Mouse (Mus musculus) adrenal gland, adult (tissue): ENCODE data around the gene Cdh10.

Experiments
- DNase-seq, 2 experiments: peaks; one replicate each; pipeline ENCODE4 v3.0.0; 2022 to 2023; ENCODE audit warnings: low spot score in 1 of 2; ENCODE audit not compliant: inconsistent age in 2 of 2

The Cdh10 gene

GRCm38 (mm10) chr15:18818185-18818973 lies at the start of gene Cdh10:
Gene Cdh10 (plus strand): TSS chr15:18818947.
- DNase-seq: peak in 1 of 2 experiments; percentile 28

GRCm38 (mm10) chr15:18809148-18809827 lies 9.5 kb upstream of the Cdh10 start:
- no peak for DNase-seq

GRCm38 (mm10) chr15:18817707-18818106 lies 1.0 kb upstream of the Cdh10 start:
- DNase-seq: no peak

GRCm38 (mm10) chr15:18820226-18820625 lies 1.5 kb downstream of the Cdh10 start:
- DNase-seq: no peak

GRCm38 (mm10) chr15:18821114-18821756 lies 2.5 kb downstream of the Cdh10 start:
- peak; percentile 68 to 91 for DNase-seq

- DNase-seq: no peak
Observed at GRCm38 (mm10) chr15:18823420-18823819, 4.7 kb downstream of the Cdh10 start.

- peak; percentile 20 to 75 for DNase-seq
Observed at GRCm38 (mm10) chr15:18832263-18832662, 13.5 kb downstream of the Cdh10 start.

GRCm38 (mm10) chr15:18841769-18842168 lies 23.0 kb downstream of the Cdh10 start:
- no peak for DNase-seq

GRCm38 (mm10) chr15:18844807-18845206 lies 26.1 kb downstream of the Cdh10 start:
- no peak for DNase-seq

GRCm38 (mm10) chr15:18850497-18850896 lies 31.8 kb downstream of the Cdh10 start:
- DNase-seq: no peak

GRCm38 (mm10) chr15:18858135-18858534 lies 39.4 kb downstream of the Cdh10 start:
- no peak for DNase-seq

- no peak for DNase-seq
Observed at GRCm38 (mm10) chr15:18869871-18870270, 51.1 kb downstream of the Cdh10 start.

- no peak for DNase-seq
Observed at GRCm38 (mm10) chr15:18881467-18881866, 62.7 kb downstream of the Cdh10 start.

- no peak for DNase-seq
Observed at GRCm38 (mm10) chr15:18886673-18887072, 67.9 kb downstream of the Cdh10 start.

GRCm38 (mm10) chr15:18888912-18889311 lies 70.2 kb downstream of the Cdh10 start:
- no peak for DNase-seq

- no peak for DNase-seq
Observed at GRCm38 (mm10) chr15:18890358-18890757, 71.6 kb downstream of the Cdh10 start.

- no peak for DNase-seq
Observed at GRCm38 (mm10) chr15:18900776-18901175, 82.0 kb downstream of the Cdh10 start.

- no peak for DNase-seq
Observed at GRCm38 (mm10) chr15:18904131-18904530, 85.4 kb downstream of the Cdh10 start.

GRCm38 (mm10) chr15:18910612-18911011 lies 91.9 kb downstream of the Cdh10 start:
- no peak for DNase-seq

GRCm38 (mm10) chr15:18925392-18926117 lies 106.8 kb downstream of the Cdh10 start:
- DNase-seq: no peak

- DNase-seq: no peak
Observed at GRCm38 (mm10) chr15:18926964-18927363, 108.2 kb downstream of the Cdh10 start.
